Mouse (Mus musculus): ENCODE measurements at regions not wholly inside any gene's neighbourhood (a gene's known extent, or its start where the extent isn't known, plus 50 kb on each side); places are given as distances from the start of the nearest gene placed in this dataset.

DNA sequence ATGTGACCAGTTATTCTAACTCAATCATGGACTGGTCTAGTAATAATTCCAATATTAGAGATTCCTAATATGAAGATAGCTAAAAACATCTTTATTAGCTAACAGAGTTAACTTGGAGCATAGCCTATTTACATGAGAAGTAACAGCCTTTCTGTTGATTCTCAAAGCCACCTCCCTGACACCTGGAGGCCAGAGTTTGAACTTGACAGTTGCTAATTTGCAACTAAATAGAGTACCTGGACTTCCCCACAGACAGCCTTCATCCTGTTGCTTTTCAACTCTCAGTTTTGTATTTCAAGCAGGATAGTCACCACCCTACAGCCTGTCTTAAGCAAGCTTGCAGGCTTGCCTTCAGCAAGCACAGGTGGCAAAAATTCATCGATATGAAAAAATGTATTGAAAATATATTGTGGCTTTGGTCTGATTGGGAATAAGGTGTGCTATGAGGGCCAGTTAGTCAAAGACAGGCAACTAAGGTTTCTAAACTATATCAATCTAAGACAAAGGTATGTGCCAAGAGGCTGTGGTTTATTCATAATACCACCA is 264.1 kb upstream of the Tet2 start:
- H3K4me3 ChIP-seq (ENCODE audit: low read depth, low read length): no peak overlapping the region
- ATAC-seq (ENCODE audit: low read depth): no peak
- WGBS: 76% methylated on average over 1 of the region's 1 CpGs
- no peak overlapping the region for H3K27ac ChIP-seq (replicated peaks; ENCODE audit: low read depth, low read length)
- H3K4me1 ChIP-seq (ENCODE audit: control insufficient read depth, insufficient read depth, low read length): no peaks in the 10 kb centered on the region
- H3K9ac ChIP-seq (ENCODE audit: low read depth, low read length): no peak overlapping the region
- no peaks in the 10 kb centered on the region for H3K36me3 ChIP-seq (ENCODE audit: control insufficient read depth, insufficient read depth, low read length)
- H3K27me3 ChIP-seq (replicated peaks; ENCODE audit: control insufficient read depth, insufficient read depth, low read length): no peaks in the 10 kb centered on the region
- H3K4me2 ChIP-seq (ENCODE audit: low read depth, low read length): no peak overlapping the region
- DNase-seq (ENCODE audit: low spot score): no peak
- H3K9me3 ChIP-seq (ENCODE audit: control insufficient read depth, low read length): no peaks in the 10 kb centered on the region

GRCm38 (mm10) chr3:133818966-133819700 is 274.2 kb upstream of the Tet2 start:
- H3K9ac ChIP-seq (ENCODE audit: low read depth, low read length): no peak overlapping the region
- no peak for ATAC-seq (ENCODE audit: low read depth)
- H3K9me3 ChIP-seq (ENCODE audit: control insufficient read depth, low read length): no peaks in the 10 kb centered on the region
- H3K27me3 ChIP-seq (replicated peaks; ENCODE audit: control insufficient read depth, insufficient read depth, low read length): no peaks in the 10 kb centered on the region
- 76% methylated on average over 4 of the region's 4 CpGs for WGBS
- H3K4me2 ChIP-seq (ENCODE audit: low read depth, low read length): no peak overlapping the region
- no peaks in the 10 kb centered on the region for H3K4me1 ChIP-seq (ENCODE audit: control insufficient read depth, insufficient read depth, low read length)
- DNase-seq (ENCODE audit: low spot score): no peak
- H3K4me3 ChIP-seq (ENCODE audit: low read depth, low read length): no peak overlapping the region
- H3K27ac ChIP-seq (replicated peaks; ENCODE audit: low read depth, low read length): no peak overlapping the region
- H3K36me3 ChIP-seq (ENCODE audit: control insufficient read depth, insufficient read depth, low read length): no peaks in the 10 kb centered on the region

GRCm38 (mm10) chr3:133833739-133834391 is 288.9 kb upstream of the Tet2 start:
- no peak overlapping the region for H3K27ac ChIP-seq (replicated peaks; ENCODE audit: low read depth, low read length)
- no peaks in the 10 kb centered on the region for H3K36me3 ChIP-seq (ENCODE audit: control insufficient read depth, insufficient read depth, low read length)
- no peaks in the 10 kb centered on the region for H3K9me3 ChIP-seq (ENCODE audit: control insufficient read depth, low read length)
- no peaks in the 10 kb centered on the region for H3K4me1 ChIP-seq (ENCODE audit: control insufficient read depth, insufficient read depth, low read length)
- H3K27me3 ChIP-seq (replicated peaks; ENCODE audit: control insufficient read depth, insufficient read depth, low read length): no peaks in the 10 kb centered on the region
- WGBS: 88% methylated on average over 2 of the region's 2 CpGs
- no peak overlapping the region for H3K4me2 ChIP-seq (ENCODE audit: low read depth, low read length)
- no peak for ATAC-seq (ENCODE audit: low read depth)
- H3K9ac ChIP-seq (ENCODE audit: low read depth, low read length): no peak overlapping the region
- DNase-seq (ENCODE audit: low spot score): no peak
- no peak overlapping the region for H3K4me3 ChIP-seq (ENCODE audit: low read depth, low read length)

DNA sequence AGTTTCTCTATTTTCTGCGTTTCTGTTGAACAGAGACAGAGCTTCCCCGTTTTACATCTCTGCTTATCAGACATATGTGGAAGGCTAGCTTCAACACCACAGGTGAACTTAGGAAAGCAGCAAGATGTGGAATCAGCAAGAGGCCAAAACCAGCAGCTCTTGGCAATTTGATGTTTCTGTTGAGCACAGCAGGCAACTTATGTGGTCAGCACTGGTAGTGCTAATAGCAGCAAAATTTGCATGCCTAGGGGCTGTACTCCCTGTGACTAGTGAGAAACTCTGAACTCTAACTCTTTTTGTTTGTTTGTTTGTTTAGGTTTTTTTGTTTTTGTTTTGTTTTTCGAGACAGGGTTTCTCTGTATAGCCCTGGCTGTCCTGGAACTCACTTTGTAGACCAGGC is 289.5 kb upstream of the Tet2 start:
- H3K9me3 ChIP-seq (ENCODE audit: control insufficient read depth, low read length): no peaks in the 10 kb centered on the region
- no peak overlapping the region for H3K4me2 ChIP-seq (ENCODE audit: low read depth, low read length)
- ATAC-seq (ENCODE audit: low read depth) (no peak), DNase-seq (ENCODE audit: low spot score) (no peak)
- H3K27ac ChIP-seq (replicated peaks; ENCODE audit: low read depth, low read length): no peak overlapping the region
- WGBS: 71% methylated on average over 3 of the region's 3 CpGs
- H3K4me3 ChIP-seq (ENCODE audit: low read depth, low read length): no peak overlapping the region
- no peaks in the 10 kb centered on the region for H3K36me3 ChIP-seq (ENCODE audit: control insufficient read depth, insufficient read depth, low read length)
- no peak overlapping the region for H3K9ac ChIP-seq (ENCODE audit: low read depth, low read length)
- H3K4me1 ChIP-seq (ENCODE audit: control insufficient read depth, insufficient read depth, low read length): no peaks in the 10 kb centered on the region
- H3K27me3 ChIP-seq (replicated peaks; ENCODE audit: control insufficient read depth, insufficient read depth, low read length): no peaks in the 10 kb centered on the region

DNA sequence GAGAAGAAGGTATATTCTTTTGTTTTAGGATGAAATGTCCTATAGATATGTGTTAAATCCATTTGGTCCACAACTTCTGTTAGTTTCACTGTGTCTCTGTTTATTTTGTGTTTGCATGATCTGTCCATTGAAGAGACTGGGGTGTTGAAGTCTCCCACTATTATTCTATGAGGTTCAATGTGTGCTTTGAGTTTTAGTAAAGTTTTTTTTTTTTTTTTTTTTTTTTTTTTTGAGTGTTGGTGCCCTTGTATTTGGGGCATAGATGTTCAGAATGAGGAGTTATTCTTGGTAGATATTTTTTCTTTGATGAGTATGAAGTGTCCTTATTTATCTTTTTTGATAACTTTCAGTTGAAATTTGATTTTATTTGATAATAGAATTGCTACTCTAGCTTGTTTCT is 301.4 kb upstream of the Tet2 start:
- no peak overlapping the region for H3K9ac ChIP-seq (ENCODE audit: low read depth, low read length)
- no peak overlapping the region for H3K4me2 ChIP-seq (ENCODE audit: low read depth, low read length)
- H3K36me3 ChIP-seq (ENCODE audit: control insufficient read depth, insufficient read depth, low read length): no peaks in the 10 kb centered on the region
- no peaks in the 10 kb centered on the region for H3K9me3 ChIP-seq (ENCODE audit: control insufficient read depth, low read length)
- H3K4me1 ChIP-seq (ENCODE audit: control insufficient read depth, insufficient read depth, low read length): no peaks in the 10 kb centered on the region
- no peak overlapping the region for H3K4me3 ChIP-seq (ENCODE audit: low read depth, low read length)
- no peak overlapping the region for H3K27ac ChIP-seq (replicated peaks; ENCODE audit: low read depth, low read length)
- DNase-seq (ENCODE audit: low spot score) (no peak), ATAC-seq (ENCODE audit: low read depth) (no peak)
- H3K27me3 ChIP-seq (replicated peaks; ENCODE audit: control insufficient read depth, insufficient read depth, low read length): no peaks in the 10 kb centered on the region

DNA sequence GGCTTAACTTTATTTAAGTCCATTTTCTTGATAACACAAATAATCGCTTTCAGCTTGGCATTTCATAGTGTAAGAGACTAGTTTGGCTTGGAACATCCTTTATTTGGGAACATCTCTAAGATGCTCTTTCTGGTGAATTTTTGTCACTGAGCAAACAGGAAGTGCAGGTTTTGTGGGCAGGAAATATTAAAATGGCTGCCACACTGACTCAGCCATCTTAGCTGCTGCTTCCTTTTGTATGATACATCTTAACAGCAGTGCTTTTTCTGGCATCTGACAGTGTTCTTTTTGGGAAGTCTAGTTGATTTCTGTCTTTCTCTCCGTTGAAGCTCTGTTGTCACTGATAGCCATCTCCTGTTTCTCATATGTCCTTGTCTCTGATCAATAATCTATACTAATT is 329.4 kb upstream of the Tet2 start:
- peaks cover 16% of the 10 kb centered on the region for H3K4me1 ChIP-seq (ENCODE audit: control insufficient read depth, insufficient read depth, low read length)
- H3K27me3 ChIP-seq (replicated peaks; ENCODE audit: control insufficient read depth, insufficient read depth, low read length): no peaks in the 10 kb centered on the region
- H3K4me2 ChIP-seq (ENCODE audit: low read depth, low read length): no peak overlapping the region
- WGBS: 78% methylated on average over 2 of the region's 2 CpGs
- no peaks in the 10 kb centered on the region for H3K9me3 ChIP-seq (ENCODE audit: control insufficient read depth, low read length)
- DNase-seq (ENCODE audit: low spot score) (no peak), ATAC-seq (ENCODE audit: low read depth) (no peak)
- H3K36me3 ChIP-seq (ENCODE audit: control insufficient read depth, insufficient read depth, low read length): no peaks in the 10 kb centered on the region
- H3K27ac ChIP-seq (replicated peaks; ENCODE audit: low read depth, low read length): no peak overlapping the region
- no peak overlapping the region for H3K4me3 ChIP-seq (ENCODE audit: low read depth, low read length)
- no peak overlapping the region for H3K9ac ChIP-seq (ENCODE audit: low read depth, low read length)

- peak overlapping the region; percentile 52 for H3K9ac ChIP-seq (ENCODE audit: low read depth, low read length)
- ATAC-seq (ENCODE audit: low read depth): peak; percentile 93
- H3K9me3 ChIP-seq (ENCODE audit: control insufficient read depth, low read length): no peaks in the 10 kb centered on the region
Measured at GRCm38 (mm10) chr3:133876439-133877072, 331.6 kb upstream of the Tet2 start.

GRCm38 (mm10) chr3:133877310-133877709 is 332.4 kb upstream of the Tet2 start:
- Histone ChIP-seq H3K36me3 (ENCODE audit: control insufficient read depth, insufficient read depth, low read length) (no peaks in the 10 kb centered on the region), H3K9ac (ENCODE audit: low read depth, low read length) (peak overlapping the region; percentile 19), H3K9me3 (ENCODE audit: control insufficient read depth, low read length) (no peaks in the 10 kb centered on the region), H3K27me3 (replicated peaks; ENCODE audit: control insufficient read depth, insufficient read depth, low read length) (no peaks in the 10 kb centered on the region), H3K4me2 (ENCODE audit: low read depth, low read length) (peak overlapping the region; percentile 52; the same call in 1 of the 2 replicates), H3K27ac (replicated peaks; ENCODE audit: low read depth, low read length) (peak overlapping the region; percentile 49), H3K4me1 (ENCODE audit: control insufficient read depth, insufficient read depth, low read length) (peaks cover 16% of the 10 kb centered on the region), H3K4me3 (ENCODE audit: low read depth, low read length) (no peak overlapping the region)
- 24% methylated on average over 5 of the region's 5 CpGs for WGBS
- DNase-seq (ENCODE audit: low spot score) (peak; percentile 60), ATAC-seq (ENCODE audit: low read depth) (0 out of 2 replicates have a peak, but pooled peaks have one; percentile 20)

More at GRCm38 (mm10) chr3:133876439-133877072, 331.6 kb upstream of the Tet2 start:
- Histone ChIP-seq H3K4me1 (ENCODE audit: control insufficient read depth, insufficient read depth, low read length) (peaks cover 16% of the 10 kb centered on the region), H3K27me3 (replicated peaks; ENCODE audit: control insufficient read depth, insufficient read depth, low read length) (no peaks in the 10 kb centered on the region), H3K27ac (replicated peaks; ENCODE audit: low read depth, low read length) (peak overlapping the region; percentile 49), H3K4me2 (ENCODE audit: low read depth, low read length) (peak overlapping the region; percentile 52), H3K36me3 (ENCODE audit: control insufficient read depth, insufficient read depth, low read length) (no peaks in the 10 kb centered on the region), H3K4me3 (ENCODE audit: low read depth, low read length) (peak overlapping the region; percentile 10)
- peak; percentile 93 for DNase-seq (ENCODE audit: low spot score)
- 7% methylated on average over 13 of the region's 13 CpGs for WGBS
